Mouse (Mus musculus): ENCODE results near the gene Ubl3. TPM values are rescaled to one million over a fixed set of nuclear protein-coding genes. Genes with fewer than 3 reads are reported as not detected.

The Ubl3 gene
- total RNA-seq, 2 experiments from 2014 or later: 150 to 159 TPM

DNA sequence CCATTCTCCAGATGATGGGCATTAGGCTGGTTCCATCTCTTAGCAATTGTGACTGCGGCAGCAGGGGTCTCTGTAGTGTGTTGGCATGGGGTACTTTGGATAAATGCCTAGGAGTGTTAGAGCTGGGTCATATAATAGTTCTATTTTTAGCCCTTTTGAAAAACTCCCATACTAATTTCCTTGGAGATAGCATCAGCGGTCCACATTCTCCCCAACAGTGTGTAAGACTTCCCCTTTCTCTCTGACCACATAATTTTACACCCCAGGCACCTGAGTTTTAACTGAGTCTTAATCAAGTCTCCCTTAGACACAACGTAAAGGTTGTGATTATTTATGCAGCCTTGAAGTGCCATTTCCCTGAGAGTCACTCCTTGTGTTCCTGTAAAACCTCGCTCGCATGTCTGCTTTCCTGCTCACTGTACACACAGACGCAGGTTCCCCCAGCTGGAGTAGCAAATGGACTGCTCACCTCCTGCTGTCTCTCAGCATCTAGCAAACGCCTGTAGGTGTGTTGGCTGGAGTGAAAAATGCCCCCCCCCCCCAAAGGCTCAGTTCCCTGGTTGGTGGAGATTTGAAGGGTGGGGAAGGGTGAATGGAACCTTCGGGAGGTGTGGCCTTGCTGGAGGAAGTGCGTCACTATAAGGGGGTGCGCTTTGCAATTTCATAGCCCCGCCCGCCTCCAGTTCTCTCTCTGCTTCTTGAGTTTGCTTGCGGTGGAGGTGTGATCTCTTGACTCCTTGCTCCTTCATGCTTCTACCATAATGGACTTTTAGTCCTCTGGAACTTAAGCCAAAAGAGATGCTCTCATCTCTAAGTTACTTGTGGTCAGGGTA lies 63.5 kb downstream of the Ubl3 start:
- DNase-seq (ENCODE audit: low spot score): peak; percentile 16

DNA sequence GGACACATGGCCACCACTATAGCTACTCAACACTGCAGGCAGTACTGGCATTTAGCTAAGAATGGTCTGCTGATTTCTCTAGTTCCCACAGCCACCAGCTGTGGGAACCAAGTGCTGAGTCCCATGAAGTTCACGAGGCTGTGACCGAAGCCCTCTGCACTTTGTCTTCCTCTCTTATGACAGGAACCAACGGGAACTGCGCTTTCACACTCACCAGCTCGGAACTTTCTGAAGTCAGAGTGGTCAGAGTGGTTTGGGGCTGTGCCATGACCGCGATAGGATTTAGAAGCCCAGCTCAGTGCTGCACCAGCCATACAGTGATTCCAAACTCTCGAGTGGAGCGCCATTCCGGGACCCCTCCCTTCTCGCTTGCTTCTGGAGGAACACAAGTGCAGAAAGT lies 66.4 kb downstream of the Ubl3 start:
- DNase-seq (ENCODE audit: low spot score): no peak

DNA sequence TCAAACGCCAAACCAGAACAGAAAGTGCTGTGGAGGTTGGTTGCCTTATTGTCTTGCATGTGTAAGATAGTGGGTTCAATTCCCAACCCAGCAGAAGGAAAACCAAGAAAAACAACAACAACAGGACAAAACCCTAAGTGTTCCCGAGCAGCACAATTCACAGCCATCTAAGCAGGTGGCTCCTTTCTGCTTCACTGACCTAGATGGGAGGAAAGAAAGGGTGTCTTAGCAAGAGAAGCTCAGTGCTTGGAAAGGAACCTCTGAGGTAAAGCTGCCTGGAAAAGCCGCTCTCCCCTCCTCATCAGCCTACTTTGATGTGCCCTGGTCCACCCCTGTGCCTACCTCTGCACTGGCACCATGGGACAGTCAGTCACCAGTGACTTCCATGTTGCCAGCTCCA lies 70.8 kb downstream of the Ubl3 start:
- no peak for DNase-seq (ENCODE audit: low spot score)

DNA sequence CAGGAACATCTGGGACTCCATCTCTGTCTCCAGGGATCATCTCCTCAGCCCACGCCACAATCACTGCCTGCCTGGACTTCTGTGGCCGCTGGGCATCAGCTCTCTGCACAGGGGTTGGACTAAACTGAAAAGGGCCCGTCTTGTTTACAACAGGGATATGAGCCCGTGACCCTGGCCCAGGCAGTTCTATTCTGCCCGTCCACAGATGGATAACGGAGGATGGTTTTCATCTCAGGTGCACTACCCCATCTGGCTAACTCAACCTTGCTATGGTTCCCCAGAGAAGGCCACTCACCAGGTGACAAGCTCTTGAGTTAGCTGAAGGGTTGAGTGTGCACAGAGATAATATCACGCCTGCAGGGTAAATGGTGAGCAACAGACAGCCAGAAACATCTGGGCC lies 78.2 kb downstream of the Ubl3 start:
- DNase-seq (ENCODE audit: low spot score): no peak

DNA sequence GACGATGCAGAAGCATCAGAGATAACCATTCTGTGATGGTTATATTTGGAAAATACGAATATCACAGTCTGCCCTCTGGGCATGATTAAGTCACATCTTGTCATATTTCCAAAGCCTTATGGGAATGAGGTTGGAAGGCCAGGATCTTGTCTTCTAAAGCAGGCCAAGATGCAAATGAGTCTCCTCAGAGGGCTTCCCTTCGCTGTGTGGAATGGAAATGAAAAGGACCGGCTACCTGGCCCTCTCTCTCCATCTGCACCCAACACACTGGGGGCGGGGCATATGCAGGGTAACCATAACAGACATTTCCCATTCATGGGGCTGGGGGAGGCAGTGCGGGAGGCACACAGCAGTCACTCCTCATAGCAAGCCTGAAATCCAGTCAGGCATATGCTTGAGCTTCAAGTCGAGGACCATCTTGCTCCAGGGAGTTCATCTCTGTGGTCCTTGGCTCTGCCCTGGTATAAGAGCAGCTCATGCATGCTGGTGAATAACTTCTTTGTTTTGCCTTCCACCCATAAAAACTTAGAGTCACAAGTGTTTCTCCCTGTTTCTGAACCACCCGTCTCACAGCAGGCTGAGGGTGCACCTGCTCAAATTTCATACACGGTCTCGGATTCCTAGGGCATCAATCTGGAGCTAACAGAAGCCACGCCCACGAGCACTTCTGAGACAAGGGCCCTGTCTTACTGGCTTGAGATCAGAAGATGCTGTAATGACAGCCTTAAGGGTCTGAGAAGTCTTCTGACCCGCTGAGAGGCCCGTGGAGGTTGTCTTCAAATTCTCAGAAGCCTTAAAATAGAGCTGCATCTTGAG lies 83.8 kb downstream of the Ubl3 start:
- DNase-seq (ENCODE audit: low spot score): no peak

DNA sequence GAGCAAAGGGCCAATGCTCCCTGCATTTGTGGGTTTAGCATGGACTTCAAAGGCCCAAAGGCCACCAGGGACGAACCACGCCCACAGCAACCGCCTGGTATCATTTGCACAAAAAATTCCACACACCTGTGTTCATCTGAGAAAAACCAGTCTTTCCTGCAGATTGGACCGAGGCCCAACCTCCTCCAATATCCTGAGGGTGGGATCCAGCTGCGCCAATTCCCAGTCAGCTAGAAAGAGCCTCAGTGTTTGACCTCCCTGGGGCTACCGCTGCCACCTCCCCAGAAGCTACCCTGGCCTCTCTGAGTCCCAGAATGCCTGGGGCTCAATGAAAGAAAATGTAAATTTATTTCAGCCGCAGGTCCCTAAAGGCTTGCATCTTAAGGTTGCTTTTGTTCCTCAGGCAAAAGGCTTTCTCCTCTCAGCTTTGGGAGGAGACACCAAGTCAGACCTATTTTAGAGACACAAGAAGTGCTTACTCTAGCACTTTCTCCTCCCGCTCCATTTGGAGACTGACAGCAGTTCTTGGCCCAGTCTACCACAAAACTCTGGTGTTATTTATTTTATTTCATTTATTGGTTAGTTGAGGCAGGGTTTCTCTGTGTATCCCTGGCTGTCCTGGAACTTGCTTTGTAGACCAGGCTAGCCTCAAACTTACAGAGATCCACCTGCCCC lies 85.5 kb downstream of the Ubl3 start:
- no peak for DNase-seq (ENCODE audit: low spot score)

DNA sequence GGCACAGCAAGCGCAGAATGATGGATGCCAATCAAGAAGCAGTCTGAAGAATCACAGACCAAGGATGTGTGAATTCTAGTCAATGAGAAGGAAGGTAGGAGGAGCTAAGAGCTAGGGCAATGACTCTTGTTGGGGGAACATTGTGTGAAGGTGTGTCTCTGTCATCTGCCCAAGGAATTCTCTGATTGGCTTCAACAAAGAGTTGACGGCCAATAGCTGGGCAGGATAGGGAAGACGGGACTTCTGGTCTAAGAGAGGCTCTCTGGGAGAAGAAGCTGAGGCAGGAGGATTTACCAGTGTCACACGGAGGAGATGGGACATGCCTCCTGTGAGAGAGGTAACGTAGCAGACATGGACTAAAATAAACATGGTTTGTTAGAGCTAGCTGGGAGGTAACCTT lies 86.5 kb downstream of the Ubl3 start:
- no peak for DNase-seq (ENCODE audit: low spot score)

DNA sequence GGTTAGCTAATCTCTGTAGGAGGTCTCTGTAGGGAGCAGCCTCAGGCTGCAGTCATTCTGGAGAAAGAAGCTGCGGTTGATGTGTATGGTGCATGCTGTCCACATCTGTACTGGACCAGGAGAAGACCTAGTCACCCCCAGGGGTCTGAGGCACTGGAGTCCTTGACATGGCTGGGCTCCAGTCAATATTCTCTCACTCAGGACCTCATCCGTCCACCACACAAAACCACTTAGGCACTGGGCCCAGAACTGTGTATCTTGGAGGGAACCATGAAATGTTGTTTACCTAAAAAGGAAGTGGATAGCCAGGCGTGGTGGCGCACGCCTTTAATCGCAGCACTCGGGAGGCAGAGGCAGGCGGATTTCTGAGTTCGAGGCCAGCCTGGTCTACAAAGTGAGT lies 87.5 kb downstream of the Ubl3 start:
- DNase-seq (ENCODE audit: low spot score): no peak

DNA sequence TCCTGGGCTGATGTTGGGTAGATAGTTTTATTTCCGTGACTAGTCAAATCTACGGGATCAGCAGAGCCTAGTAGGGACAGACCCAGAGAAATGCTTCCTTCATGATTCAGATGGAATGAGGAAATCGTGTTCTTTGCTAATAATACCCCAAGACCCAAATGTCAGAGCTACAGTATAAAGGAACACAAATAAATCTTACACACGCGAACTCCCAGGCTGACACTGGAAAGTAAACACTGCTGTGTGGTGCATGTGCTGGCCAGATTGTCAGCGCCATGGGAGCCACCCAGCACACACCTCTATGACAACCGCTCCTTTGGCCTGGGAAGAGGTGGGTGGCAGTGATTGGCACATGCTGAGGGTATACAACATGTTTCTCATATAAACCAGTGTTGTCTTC lies 88.1 kb downstream of the Ubl3 start:
- no peak for DNase-seq (ENCODE audit: low spot score)

DNA sequence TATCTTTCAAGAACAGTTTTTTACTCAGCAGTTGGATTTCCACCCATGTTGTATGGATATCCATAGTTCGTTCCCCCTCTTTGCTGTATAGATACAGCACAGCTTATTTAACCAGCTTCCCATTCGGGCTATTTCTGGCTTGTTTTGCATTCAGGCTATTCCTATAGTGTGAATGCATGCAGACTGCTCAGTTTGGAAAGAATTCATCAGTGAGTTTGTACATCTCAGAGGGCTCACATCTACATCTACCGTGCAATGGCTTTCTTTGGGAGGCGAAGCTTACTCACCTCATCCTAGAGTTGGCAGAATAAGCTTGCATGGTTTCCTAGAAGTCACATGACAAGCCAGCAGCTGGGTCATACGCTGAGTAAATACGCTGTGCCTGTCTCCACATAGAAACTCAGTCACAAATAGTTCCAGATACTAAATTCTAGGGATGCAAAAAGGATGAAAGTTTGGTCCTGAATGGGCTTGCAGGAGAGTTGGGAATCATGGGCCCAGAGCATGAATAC lies 88.8 kb downstream of the Ubl3 start:
- no peak for DNase-seq (ENCODE audit: low spot score)

Other genes with a start within 250 kb of the Ubl3 start
- 1 to 10 TPM; 1.3 to 2.2 TPM for gene Slc7a1, start 152.9 kb downstream of the Ubl3 start, total RNA-seq (2021)

Data from gastrocnemius, adult 18-20 months (tissue).